Mouse (Mus musculus) heart, adult 8-10 months (tissue): ENCODE results near the gene Tada1. TPM values are rescaled to one million over a fixed set of nuclear protein-coding genes. Genes with fewer than 3 reads are reported as not detected.

Source experiments
- total RNA-seq, 4 experiments: library from RNA; stranded (reverse); gene quantifications; 2 replicates each; pipeline ENCODE4 v1.2.4; 2022

Tada1 gene
- total RNA-seq, 4 experiments from 2014 or later, result 6.3 to 8.5 (median 7.2) TPM

Other genes with a start within 250 kb of the Tada1 start
- not detected for gene Gpa33, start 248.9 kb upstream of the Tada1 start, total RNA-seq
- gene Mael, start 140.3 kb upstream of the Tada1 start, total RNA-seq, result not detected
- gene Ildr2, start 125.0 kb upstream of the Tada1 start, total RNA-seq, result 1 to 10 TPM; 2.7 to 3.2 (median 2.9) TPM
- 10 to 100 TPM in 2 of 4 experiments, 1 to 10 TPM in 2; 9.6 to 15.1 (median 10.4) TPM for gene Pogk, start 30.8 kb downstream of the Tada1 start, total RNA-seq
- not detected for gene Gm4846, start 118.5 kb downstream of the Tada1 start, total RNA-seq